Mouse (Mus musculus) adrenal gland, postnatal 10 days (tissue): Measurements from ENCODE around the gene Gpc2. TPM values are rescaled to one million over a fixed set of nuclear protein-coding genes. Genes with fewer than 3 reads are reported as not detected.

Source experiments
- total RNA-seq, 2 experiments: library from RNA; stranded (reverse); gene quantifications; 2 replicates each; pipeline ENCODE4 v1.2.3; 2021

The Gpc2 gene
- total RNA-seq, 2 experiments from 2014 or later: 0.96 to 2.0 TPM

Other genes starting within 250 kb of the Gpc2 start
- gene Smok3c, start 226.8 kb downstream of the Gpc2 start, total RNA-seq: not detected
- 10 to 100 TPM; 29.2 to 33.8 TPM for gene Zkscan1, start 194.9 kb downstream of the Gpc2 start, total RNA-seq
- 10 to 100 TPM; 17.3 to 19.4 TPM for gene Zscan21, start 163.1 kb downstream of the Gpc2 start, total RNA-seq
- gene Zfp113, start 124.3 kb downstream of the Gpc2 start, total RNA-seq: 10 to 100 TPM; 10.6 to 14.3 TPM
- gene Cops6, start 118.9 kb downstream of the Gpc2 start, total RNA-seq: 100 to 1,000 TPM; 151 to 155 TPM
- 10 to 100 TPM; 19.7 to 31.9 TPM for gene Ap4m1, start 108.0 kb downstream of the Gpc2 start, total RNA-seq
- 10 to 100 TPM; 52.6 to 68.5 TPM for gene Mcm7, start 107.6 kb downstream of the Gpc2 start, total RNA-seq
- 10 to 100 TPM; 30.4 to 33.3 TPM for gene Taf6, start 92.6 kb downstream of the Gpc2 start, total RNA-seq
- gene Cnpy4, start 92.5 kb downstream of the Gpc2 start, total RNA-seq: 10 to 100 TPM; 19.1 to 20.1 TPM
- gene Mblac1, start 85.7 kb downstream of the Gpc2 start, total RNA-seq: 1 to 10 TPM; 8.1 to 9.4 TPM
- under 1 TPM; 0.51 to 0.96 TPM for gene Nxpe5, start 54.1 kb downstream of the Gpc2 start, total RNA-seq
- gene Lamtor4, start 24.5 kb downstream of the Gpc2 start, total RNA-seq: 10 to 100 TPM; 67.1 to 74.8 TPM
- gene BC037034, start 16.0 kb downstream of the Gpc2 start, total RNA-seq: 10 to 100 TPM; 17.1 to 20.6 TPM
- under 1 TPM; 0.15 to 0.54 TPM for gene Gal3st4, start 7.2 kb downstream of the Gpc2 start, total RNA-seq
- gene Gm43720, start within 50 bp of the Gpc2 start, total RNA-seq: under 1 TPM in 1 of 2 experiments, not detected in 1; 0.03 TPM
- gene Stag3, start 235 bp upstream of the Gpc2 start, total RNA-seq: under 1 TPM; 0.30 to 0.39 TPM
- under 1 TPM in 1 of 2 experiments, not detected in 1; 0.42 TPM for gene Pvrig, start 62.0 kb upstream of the Gpc2 start, total RNA-seq
- gene Zfp157, start 161.5 kb upstream of the Gpc2 start, total RNA-seq: 10 to 100 TPM in 1 of 2 experiments, 1 to 10 TPM in 1; 8.6 to 13.2 TPM